Mouse (Mus musculus) ES-E14 (cell line): Measurements from ENCODE around the gene Ccdc28a. TPM values are rescaled to one million over a fixed set of nuclear protein-coding genes. Genes with fewer than 3 reads are reported as not detected.

Source experiments
- DNase-seq: peaks from one replicate; pipeline ENCODE4 v3.0.0-alpha.2; 2013; ENCODE audit warnings: low read depth, low spot score
- H3K27ac ChIP-seq: 2 replicates; pipeline ENCODE4 v1.5.1; 2012; ENCODE audit warnings: low read depth, mild to moderate bottlenecking, low read length, moderate library complexity, mixed read lengths; ENCODE audit not compliant: poor library complexity, insufficient read depth, severe bottlenecking
- H3K36me3 ChIP-seq: 2 replicates; pipeline ENCODE4 v1.6.1; 2012; ENCODE audit warnings: mild to moderate bottlenecking, low read length, moderate library complexity, mixed read lengths; ENCODE audit not compliant: control insufficient read depth, poor library complexity, insufficient read depth, severe bottlenecking
- H3K4me1 ChIP-seq, 2 experiments: fragments of 150-350 bp in 1 of 2; sonication (generic) in 1 of 2; 2 replicates each; pipeline ENCODE4 v1.6.1; 2012; ENCODE audit warnings: low read length in 2 of 2, mild to moderate bottlenecking in 1 of 2, mixed read lengths in 1 of 2; ENCODE audit not compliant: control insufficient read depth in 2 of 2, insufficient read depth in 2 of 2, poor library complexity in 1 of 2
- H3K4me3 ChIP-seq, 2 experiments: fragments of 150-350 bp in 1 of 2; sonication (generic) in 1 of 2; 2 replicates each; pipeline ENCODE4 v1.5.1; 2012; ENCODE audit warnings: low read length in 2 of 2, low read depth in 1 of 2, mild to moderate bottlenecking in 1 of 2, mixed read lengths in 1 of 2; ENCODE audit not compliant: insufficient read depth in 1 of 2, poor library complexity in 1 of 2, severe bottlenecking in 1 of 2
- H3K9ac ChIP-seq: 2 replicates; pipeline ENCODE4 v1.6.1; 2012; ENCODE audit warnings: low read depth, mild to moderate bottlenecking, low read length, mixed read lengths; ENCODE audit not compliant: poor library complexity, insufficient read depth, severe bottlenecking
- H3K9me3 ChIP-seq: fragments of 150-350 bp; sonication (generic); 2 replicates; pipeline ENCODE4 v1.6.1; 2012; ENCODE audit warnings: low read depth, mild to moderate bottlenecking, low read length; ENCODE audit not compliant: control insufficient read depth, insufficient read depth
- CHD2 ChIP-seq: IDR thresholded peaks from 2 replicates; pipeline ENCODE4 v1.6.1; 2014; ENCODE audit warnings: mild to moderate bottlenecking, low read depth, low read length, inconsistent platforms
- HCFC1 ChIP-seq: IDR thresholded peaks from 2 replicates; pipeline ENCODE4 v1.6.1; 2012; ENCODE audit warnings: low read length, inconsistent platforms, borderline replicate concordance; ENCODE audit not compliant: insufficient read depth
- MAFK ChIP-seq: IDR thresholded peaks from 2 replicates; pipeline ENCODE4 v1.6.1; 2014; ENCODE audit warnings: mild to moderate bottlenecking, low read depth, low read length, inconsistent platforms; ENCODE audit not compliant: insufficient read depth
- ZC3H11A ChIP-seq: IDR thresholded peaks from 2 replicates; pipeline ENCODE4 v1.6.1; 2012; ENCODE audit warnings: low read depth, mild to moderate bottlenecking, inconsistent platforms, low read length, borderline replicate concordance
- ZNF384 ChIP-seq: IDR thresholded peaks from 2 replicates; pipeline ENCODE4 v1.6.1; 2012; ENCODE audit warnings: low read depth, low read length, inconsistent platforms
- in situ Hi-C, 2 experiments: fragments of 600-800 bp; cut with MboI; formaldehyde crosslinking; loops; one replicate each; pipeline ENCODE4 v1.15.1; 2025; ENCODE audit warnings: low sequenced_read_pairs in 2 of 2, inconsistent platforms in 1 of 2; ENCODE audit not compliant: unreplicated experiment in 2 of 2
- total RNA-seq: library from RNA; depleted of rRNA; stranded (reverse); fragments of 300-350 nt; gene quantifications from 2 replicates; pipeline ENCODE4 v1.2.3, GENCODE M21; 2012

The Ccdc28a gene
- total RNA-seq, 1 experiment: 6.6 TPM

GRCm38 (mm10) chr10:18210119-18210518, 24.7 kb downstream of the Ccdc28a start:
- H3K27ac ChIP-seq: no peak overlapping the region
- no peak overlapping the region for H3K4me3 ChIP-seq
- DNase-seq: no peak
- H3K36me3 ChIP-seq: no peaks in the 10 kb centered on the region
- TF ChIP-seq CHD2 (no peak), ZNF384 (no peak), ZC3H11A (no peak), HCFC1 (no peak), MAFK (no peak)
- no peak overlapping the region for H3K9ac ChIP-seq
- peaks cover 0 to 4% of the 10 kb centered on the region in 2 experiments; a peak in 1 of 4 replicates for H3K4me1 ChIP-seq
- in situ Hi-C loops: no loop called here
- no peaks in the 10 kb centered on the region for H3K9me3 ChIP-seq

GRCm38 (mm10) chr10:18204067-18204466, 30.7 kb downstream of the Ccdc28a start:
- Histone ChIP-seq H3K4me3 (no peak overlapping the region), H3K36me3 (no peaks in the 10 kb centered on the region), H3K4me1 (peaks cover 0 to 4% of the 10 kb centered on the region in 2 experiments; a peak in 1 of 4 replicates), H3K27ac (no peak overlapping the region), H3K9me3 (no peaks in the 10 kb centered on the region), H3K9ac (no peak overlapping the region)
- DNase-seq: peak; percentile 50
- TF ChIP-seq CHD2 (no peak), MAFK (no peak), ZC3H11A (no peak), ZNF384 (no peak), HCFC1 (no peak)
- in situ Hi-C loops: no loop called here

GRCm38 (mm10) chr10:18202401-18202800, 32.4 kb downstream of the Ccdc28a start:
- in situ Hi-C loops: no loop called here
- Histone ChIP-seq H3K9me3 (no peaks in the 10 kb centered on the region), H3K4me3 (no peak overlapping the region), H3K9ac (no peak overlapping the region), H3K36me3 (no peaks in the 10 kb centered on the region), H3K4me1 (peaks cover 0 to 4% of the 10 kb centered on the region in 2 experiments; a peak in 1 of 4 replicates), H3K27ac (no peak overlapping the region)
- TF ChIP-seq CHD2 (no peak), ZNF384 (no peak)
- no peak for DNase-seq

GRCm38 (mm10) chr10:18200656-18201055, 34.1 kb downstream of the Ccdc28a start:
- H3K9ac ChIP-seq: no peak overlapping the region
- no peak for DNase-seq
- H3K9me3 ChIP-seq: no peaks in the 10 kb centered on the region
- in situ Hi-C loops: no loop called here
- no peak for TF ChIP-seq MAFK
- TF ChIP-seq CHD2: no peak
- TF ChIP-seq HCFC1: no peak
- TF ChIP-seq ZNF384: no peak
- no peak for TF ChIP-seq ZC3H11A
- H3K36me3 ChIP-seq: no peaks in the 10 kb centered on the region
- H3K27ac ChIP-seq: no peak overlapping the region
- no peak overlapping the region for H3K4me3 ChIP-seq
- H3K4me1 ChIP-seq: peaks cover 0 to 7% of the 10 kb centered on the region in 2 experiments; a peak in 1 of 4 replicates

- no peak for DNase-seq
- no peak overlapping the region for H3K4me3 ChIP-seq
Observed at GRCm38 (mm10) chr10:18199919-18200318, 34.9 kb downstream of the Ccdc28a start.

More at GRCm38 (mm10) chr10:18199919-18200318, 34.9 kb downstream of the Ccdc28a start:
- Histone ChIP-seq H3K4me1 (peaks cover 0 to 5% of the 10 kb centered on the region in 2 experiments; a peak in 2 of 4 replicates), H3K27ac (no peak overlapping the region), H3K36me3 (no peaks in the 10 kb centered on the region), H3K9ac (no peak overlapping the region), H3K9me3 (no peaks in the 10 kb centered on the region)
- TF ChIP-seq MAFK (no peak), ZC3H11A (no peak), HCFC1 (no peak), CHD2 (no peak), ZNF384 (no peak)
- in situ Hi-C loops: loop anchor here (25.0 kb wide), 1 partner anchor 463 kb away; no protein-coding TSS in a partner anchor
